Mouse (Mus musculus) ES-CJ7 (cell line): ENCODE measurements at regions not wholly inside any gene's neighbourhood (a gene's known extent, or its start where the extent isn't known, plus 50 kb on each side); places are given as distances from the start of the nearest gene placed in this dataset.

Source experiments
- DNase-seq: peaks from one replicate; pipeline ENCODE4 v3.0.0; 2011; ENCODE audit warnings: low read depth, low spot score

- DNase-seq = no peak
Observed at GRCm38 (mm10) chr16:19024010-19024532, 147.2 kb downstream of the Hira start.

GRCm38 (mm10) chr16:19025227-19025932 is 148.5 kb downstream of the Hira start:
- no peak for DNase-seq

- DNase-seq = no peak
Observed at GRCm38 (mm10) chr16:19027096-19027495, 150.3 kb downstream of the Hira start.

GRCm38 (mm10) chr16:19032582-19032981 is 155.7 kb downstream of the Hira start:
- DNase-seq = no peak

- DNase-seq = peak; percentile 52
Observed at GRCm38 (mm10) chr16:19035781-19036180, 158.9 kb downstream of the Hira start.

GRCm38 (mm10) chr16:19037681-19038080 is 160.8 kb downstream of the Hira start:
- peak; percentile 59 for DNase-seq

GRCm38 (mm10) chr16:19052791-19053190 is 176.0 kb downstream of the Hira start:
- no peak for DNase-seq

GRCm38 (mm10) chr16:19060343-19060742 is 183.5 kb downstream of the Hira start:
- no peak for DNase-seq

GRCm38 (mm10) chr16:19061796-19062195 is 185.0 kb downstream of the Hira start:
- no peak for DNase-seq

GRCm38 (mm10) chr16:19062557-19063400 is 185.9 kb downstream of the Hira start:
- no peak for DNase-seq

- DNase-seq = no peak
Observed at GRCm38 (mm10) chr16:19063401-19063762, 186.5 kb downstream of the Hira start.

- DNase-seq = no peak
Observed at GRCm38 (mm10) chr16:19064397-19064796, 187.6 kb downstream of the Hira start.

GRCm38 (mm10) chr16:19065543-19066141 is 188.8 kb downstream of the Hira start:
- DNase-seq = no peak

GRCm38 (mm10) chr16:19066700-19067310 is 190.0 kb downstream of the Hira start:
- no peak for DNase-seq

- peak; percentile 32 for DNase-seq
Observed at GRCm38 (mm10) chr16:19083503-19083902, 206.7 kb downstream of the Hira start.

- DNase-seq = peak; percentile 38
Observed at GRCm38 (mm10) chr16:19087914-19088313, 211.1 kb downstream of the Hira start.
